Mouse (Mus musculus): ENCODE measurements around the gene Igsf11.

Igsf11 gene

GRCm38 (mm10) chr16:38892371-38892770 is at the start of gene Igsf11:
TSS of gene Igsf11 (plus strand) at chr16:38892671.
- DNase-seq (ENCODE audit: low read depth, low spot score): no peak

DNA sequence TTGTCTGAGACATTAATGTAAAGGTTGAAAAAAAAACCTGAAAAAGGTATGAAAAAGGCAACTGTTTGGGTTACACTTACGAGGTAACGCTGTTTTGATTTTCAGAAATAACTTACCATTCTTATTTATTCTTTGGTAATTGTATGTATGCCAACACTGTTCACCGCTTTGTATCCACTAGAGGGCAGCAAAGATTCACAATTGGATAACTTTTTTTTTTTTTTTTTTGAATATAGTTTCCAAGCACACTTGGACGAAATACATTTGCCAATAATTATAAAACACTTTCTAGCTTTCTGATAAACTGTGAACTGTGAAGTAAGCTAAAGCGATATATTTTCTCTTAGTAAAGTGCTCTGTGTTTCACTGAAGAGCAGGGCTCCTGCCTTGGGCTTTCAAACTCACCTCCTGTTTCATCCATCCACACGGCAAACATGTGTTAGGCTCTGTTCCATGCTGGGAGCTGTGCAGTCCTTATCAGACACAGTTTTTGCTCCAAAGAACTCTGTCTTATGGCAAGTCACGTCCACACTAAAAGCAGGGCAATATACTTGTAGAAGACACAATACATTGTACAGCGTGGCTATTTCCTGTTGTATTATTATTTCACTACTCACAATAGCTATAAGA is 34.2 kb upstream of the Igsf11 start:
- peak; percentile 51 for DNase-seq (ENCODE audit: low read depth, low spot score)

DNA sequence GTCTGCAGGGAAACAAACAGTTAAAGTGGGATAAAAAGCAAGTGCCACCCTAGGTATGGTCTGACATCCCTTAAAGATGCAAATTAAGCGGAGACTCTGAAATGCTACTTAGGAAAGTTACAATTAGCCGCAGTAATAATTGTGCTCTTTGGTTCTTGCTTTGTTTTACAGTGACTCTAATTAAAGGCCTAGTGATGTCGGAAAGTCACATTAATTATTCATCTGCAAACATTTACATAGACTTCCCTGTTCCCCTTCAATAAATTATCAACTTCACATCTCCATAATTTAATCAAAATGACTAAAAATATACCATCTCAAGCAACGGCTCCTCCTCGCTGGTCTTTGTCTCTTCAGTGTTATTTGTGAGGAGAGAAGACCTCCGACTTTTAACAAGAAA is 31.9 kb upstream of the Igsf11 start:
- peak; percentile 29 for DNase-seq (ENCODE audit: low read depth, low spot score)

DNA sequence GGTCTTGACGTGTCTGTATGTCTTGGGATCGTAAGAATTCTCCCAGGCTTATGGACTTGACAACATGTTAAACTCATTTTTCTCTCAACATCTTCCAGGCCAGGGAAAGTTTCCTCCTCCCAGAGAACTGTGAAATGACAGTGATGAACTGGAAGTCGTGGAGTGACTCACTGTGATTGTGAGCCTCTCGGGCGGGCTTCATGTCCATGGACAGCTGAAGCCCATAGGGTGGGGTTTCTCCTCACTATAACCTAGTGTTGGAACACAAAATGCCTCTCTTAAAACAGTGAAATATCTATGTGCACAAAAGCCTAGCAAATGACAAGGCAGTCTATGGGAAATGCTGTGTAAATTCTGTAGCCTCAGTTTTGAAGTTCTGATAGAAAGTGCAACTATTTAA is 28.1 kb upstream of the Igsf11 start:
- DNase-seq (ENCODE audit: low read depth, low spot score): no peak

- DNase-seq (ENCODE audit: low read depth, low spot score): peak; percentile 67
These were observed 19.2 kb upstream of the Igsf11 start for GRCm38 (mm10) chr16:38873231-38873630.

- DNase-seq (ENCODE audit: low read depth, low spot score): peak; percentile 88
These were observed 18.0 kb upstream of the Igsf11 start for GRCm38 (mm10) chr16:38874481-38874880.

GRCm38 (mm10) chr16:38898816-38899425 is 6.5 kb downstream of the Igsf11 start:
- no peak for DNase-seq (ENCODE audit: low read depth, low spot score)

GRCm38 (mm10) chr16:38900024-38900423 is 7.6 kb downstream of the Igsf11 start:
- no peak for DNase-seq (ENCODE audit: low read depth, low spot score)

- DNase-seq (ENCODE audit: low read depth, low spot score): peak; percentile 89
These were observed 9.8 kb downstream of the Igsf11 start for GRCm38 (mm10) chr16:38902111-38902778.

DNA sequence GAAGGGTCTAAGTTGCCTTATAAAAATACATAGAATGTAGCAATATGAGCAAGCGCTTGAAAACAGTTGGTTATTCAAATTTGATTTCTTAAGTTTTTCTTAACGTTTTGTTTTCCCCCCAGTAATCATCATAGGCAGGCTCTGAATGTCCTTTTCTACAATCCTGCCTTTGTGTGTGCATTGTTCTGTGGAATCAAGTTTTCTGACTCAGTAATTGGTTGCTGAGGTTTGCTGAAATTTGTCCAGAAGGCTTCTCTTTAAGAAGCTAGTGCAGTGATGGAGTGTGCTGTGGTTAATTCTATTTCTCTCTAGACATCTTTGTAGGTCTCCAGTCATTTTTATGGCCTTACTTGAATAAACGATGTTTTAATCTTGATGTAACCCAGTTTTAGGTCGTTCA is 10.5 kb downstream of the Igsf11 start:
- DNase-seq (ENCODE audit: low read depth, low spot score): peak; percentile 53

- peak; percentile 71 for DNase-seq (ENCODE audit: low read depth, low spot score)
These were observed 11.7 kb downstream of the Igsf11 start for GRCm38 (mm10) chr16:38904202-38904601.

- DNase-seq (ENCODE audit: low read depth, low spot score): no peak
These were observed 13.4 kb downstream of the Igsf11 start for GRCm38 (mm10) chr16:38905911-38906310.

DNA sequence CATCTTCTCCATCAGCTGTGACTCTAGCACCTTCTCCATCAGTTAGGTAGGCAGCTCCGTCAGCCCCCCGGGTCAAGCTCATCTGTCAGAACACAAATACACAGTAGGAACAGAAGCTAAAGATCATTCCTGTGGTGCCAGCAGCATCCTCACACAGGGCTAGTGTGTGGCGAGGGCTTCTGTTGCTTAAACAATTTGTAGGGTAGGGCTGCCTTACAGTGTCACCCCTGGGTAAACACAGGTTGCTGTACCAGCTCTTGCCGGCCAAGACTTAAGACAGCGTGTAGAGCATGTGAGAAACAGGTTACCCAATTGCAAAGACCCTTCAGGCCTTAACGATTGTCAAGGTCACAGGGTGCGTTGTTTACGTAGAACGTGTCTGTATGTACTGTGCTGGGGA is 15.8 kb downstream of the Igsf11 start:
- DNase-seq (ENCODE audit: low read depth, low spot score): no peak

DNA sequence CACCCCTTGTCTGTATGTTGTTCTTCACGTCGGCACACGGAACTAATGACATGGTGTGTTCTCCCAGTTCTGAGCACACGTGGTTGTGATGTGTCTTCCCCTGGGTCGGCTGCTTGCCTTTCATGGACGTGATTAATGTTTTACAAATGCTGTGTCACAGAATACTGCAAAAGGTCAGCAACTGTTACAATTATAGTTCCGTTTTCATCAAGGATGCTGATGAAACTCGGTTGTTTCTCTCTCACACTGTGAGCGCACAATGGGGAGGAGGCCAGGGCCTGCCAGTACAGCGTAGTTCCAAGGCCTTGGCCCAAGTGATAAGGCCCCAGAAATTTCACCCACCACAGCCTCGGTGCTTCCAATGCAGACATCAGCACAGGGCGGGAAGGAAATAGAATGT is 17.0 kb downstream of the Igsf11 start:
- no peak for DNase-seq (ENCODE audit: low read depth, low spot score)

DNA sequence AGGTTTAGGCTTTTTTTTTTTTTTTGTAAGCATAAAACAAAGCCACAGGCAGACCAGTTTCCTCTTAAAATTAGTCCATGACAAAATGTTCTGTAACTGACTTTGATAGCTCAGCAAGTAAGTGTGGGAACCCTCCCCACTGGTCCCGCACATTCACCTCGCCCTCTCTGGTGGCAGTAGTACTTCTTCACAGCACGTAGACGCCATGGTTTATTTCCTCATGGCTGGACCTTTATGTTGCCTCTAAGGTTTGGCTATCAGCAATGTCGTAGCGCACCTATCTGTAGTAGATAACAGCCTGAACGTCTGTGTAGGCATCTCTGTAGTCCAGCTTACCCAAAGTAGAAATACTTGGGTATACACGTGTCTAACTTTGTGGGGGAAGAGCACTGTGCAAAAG is 17.6 kb downstream of the Igsf11 start:
- DNase-seq (ENCODE audit: low read depth, low spot score): no peak

GRCm38 (mm10) chr16:38915451-38915850 is 23.0 kb downstream of the Igsf11 start:
- DNase-seq (ENCODE audit: low read depth, low spot score): no peak

DNA sequence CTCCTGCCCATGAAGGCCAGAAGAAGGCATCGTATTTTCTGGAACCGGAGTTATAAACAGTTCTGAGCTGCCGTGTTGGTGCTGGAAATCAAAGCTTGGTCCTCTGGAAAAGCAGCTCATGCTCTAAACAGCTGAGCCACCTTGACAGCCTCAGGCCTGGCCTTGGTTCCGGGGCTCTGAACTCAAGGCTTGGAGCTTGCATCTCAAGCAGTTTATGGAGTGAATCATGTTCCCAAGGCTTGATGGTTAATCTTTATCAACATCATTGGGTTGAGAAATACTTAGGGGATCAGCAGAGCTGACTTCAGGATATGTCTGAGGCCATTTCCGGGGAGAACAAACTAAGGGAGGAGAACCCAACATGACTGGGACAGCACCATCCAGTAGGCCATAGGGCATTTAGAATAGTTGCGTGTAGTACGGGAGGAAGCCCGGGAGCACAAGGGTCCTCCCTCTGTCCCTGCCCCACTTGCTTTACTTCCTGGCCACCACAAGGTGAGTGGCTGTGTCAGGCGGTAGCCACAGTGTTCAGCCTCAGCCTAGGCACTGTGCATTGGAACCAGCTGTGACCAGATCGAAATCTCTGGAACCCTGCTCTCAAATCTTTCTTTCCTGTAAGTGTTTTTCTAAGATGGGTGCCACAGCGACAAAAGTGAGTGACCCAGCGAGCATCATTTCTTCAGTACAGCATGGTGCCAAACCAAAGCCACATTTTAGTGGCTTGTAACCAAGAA is 23.7 kb downstream of the Igsf11 start:
- DNase-seq (ENCODE audit: low read depth, low spot score): no peak

DNA sequence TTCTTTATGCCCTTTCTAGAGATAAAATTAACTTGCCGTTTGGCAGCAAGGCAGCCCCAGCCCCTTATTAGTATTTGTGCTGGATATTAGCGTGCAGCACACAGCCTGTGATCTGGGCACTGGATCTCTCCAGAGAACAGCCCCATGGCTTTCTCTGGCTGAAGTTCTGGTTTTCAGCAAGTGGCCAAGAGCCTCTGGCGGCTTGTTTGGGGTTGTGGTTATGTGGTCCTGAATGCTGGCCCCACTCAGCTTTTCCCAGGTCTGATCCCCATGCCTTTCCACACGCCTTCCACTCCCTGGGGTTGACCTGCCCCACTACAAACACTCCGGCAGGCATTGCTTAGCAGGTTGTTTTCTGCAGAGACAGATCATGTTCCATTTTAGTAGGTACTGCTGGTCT is 24.4 kb downstream of the Igsf11 start:
- no peak for DNase-seq (ENCODE audit: low read depth, low spot score)

GRCm38 (mm10) chr16:38918121-38918520 is 25.6 kb downstream of the Igsf11 start:
- peak; percentile 72 for DNase-seq (ENCODE audit: low read depth, low spot score)

GRCm38 (mm10) chr16:38920488-38920887 is 28.0 kb downstream of the Igsf11 start:
- DNase-seq (ENCODE audit: low read depth, low spot score): no peak

GRCm38 (mm10) chr16:38924940-38925339 is 32.5 kb downstream of the Igsf11 start:
- DNase-seq (ENCODE audit: low read depth, low spot score): peak; percentile 89

DNA sequence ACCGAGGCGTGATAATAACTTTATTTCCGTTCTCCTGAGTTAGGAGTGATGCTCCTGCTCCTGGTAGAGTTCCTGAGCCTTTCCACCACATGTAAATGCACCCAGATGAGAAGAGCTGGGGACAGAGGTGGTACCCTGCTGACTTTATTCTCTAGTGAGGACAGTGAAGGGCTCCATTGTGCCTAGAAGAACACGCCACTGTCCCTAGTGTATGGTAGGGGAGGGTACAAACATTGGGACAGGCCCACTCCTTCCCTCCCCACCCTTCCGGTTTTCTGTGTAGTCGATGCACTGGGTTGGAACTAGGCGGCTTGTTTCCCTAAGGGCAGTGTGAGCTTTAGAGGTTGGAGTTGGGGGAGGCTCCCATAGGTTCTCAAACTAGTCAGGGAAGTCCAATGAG is 36.3 kb downstream of the Igsf11 start:
- DNase-seq (ENCODE audit: low read depth, low spot score): peak; percentile 80
